Mouse (Mus musculus) CH12.LX (cell line): Measurements from ENCODE around the gene Foxa1. TPM values are rescaled to one million over a fixed set of nuclear protein-coding genes. Genes with fewer than 3 reads are reported as not detected.

Experiments used
- DNase-seq: peaks from one replicate; pipeline ENCODE4 v3.0.0-alpha.2; 2013; ENCODE audit errors: extremely low read depth
- H3K27ac ChIP-seq: 2 replicates; pipeline ENCODE4 v1.5.1; 2012; ENCODE audit warnings: low read depth, mild to moderate bottlenecking, control low read depth, moderate library complexity; ENCODE audit not compliant: insufficient read depth
- H3K27me3 ChIP-seq: replicated peaks from 2 replicates; pipeline ENCODE3; 2012; ENCODE audit warnings: inconsistent platforms
- H3K36me3 ChIP-seq, 2 experiments: replicated peaks in 1 of 2; 2 replicates each; pipeline versions ENCODE3 to v1.6.1; 2012; ENCODE audit warnings: inconsistent platforms in 1 of 2, low read length in 1 of 2, mild to moderate bottlenecking in 1 of 2, mixed read lengths in 1 of 2, moderate library complexity in 1 of 2; ENCODE audit not compliant: control insufficient read depth in 1 of 2, insufficient read depth in 1 of 2
- H3K4me1 ChIP-seq, 2 experiments: 2 replicates each; pipeline ENCODE4 v1.6.1; 2012; ENCODE audit warnings: inconsistent platforms in 1 of 2, moderate library complexity in 1 of 2; ENCODE audit not compliant: insufficient read depth in 2 of 2, control insufficient read depth in 1 of 2
- H3K4me2 ChIP-seq: 2 replicates; pipeline ENCODE4 v1.6.1; 2012; ENCODE audit warnings: low read depth, mild to moderate bottlenecking, control low read depth; ENCODE audit not compliant: poor library complexity, insufficient read depth, severe bottlenecking
- H3K4me3 ChIP-seq, 3 experiments: fragments of 150-350 bp in 1 of 3; sonication (generic) in 1 of 3; replicated peaks in 1 of 3; 2 replicates each; pipeline versions ENCODE3 to v1.5.1; 2011 to 2012; ENCODE audit warnings: low read depth in 2 of 3, low read length in 2 of 3, mild to moderate bottlenecking in 2 of 3, moderate library complexity in 2 of 3, control low read depth in 1 of 3, improper control_type of control experiment in 1 of 3, inconsistent platforms in 1 of 3, mixed read lengths in 1 of 3; ENCODE audit not compliant: poor library complexity in 1 of 3
- H3K79me2 ChIP-seq: replicated peaks from 2 replicates; pipeline ENCODE4 v1.6.1; 2012; ENCODE audit warnings: mild to moderate bottlenecking, moderate library complexity; ENCODE audit not compliant: control insufficient read depth, poor library complexity, insufficient read depth, severe bottlenecking; ENCODE audit errors: extremely low read depth
- H3K9ac ChIP-seq: 2 replicates; pipeline ENCODE4 v1.6.1; 2012; ENCODE audit warnings: low read depth, mild to moderate bottlenecking, control low read depth, moderate library complexity; ENCODE audit not compliant: insufficient read depth
- H3K9me3 ChIP-seq: replicated peaks from 2 replicates; pipeline ENCODE3; 2012; ENCODE audit warnings: low read length, inconsistent platforms, mixed read lengths
- CHD1 ChIP-seq: IDR thresholded peaks from 2 replicates; pipeline ENCODE4 v1.6.1; 2012; ENCODE audit warnings: low read depth, low read length, improper control_type of control experiment, inconsistent platforms
- CHD2 ChIP-seq: IDR thresholded peaks from 2 replicates; pipeline ENCODE4 v1.6.1; 2011; ENCODE audit warnings: low read length, improper control_type of control experiment
- ELF1 ChIP-seq: IDR thresholded peaks from 2 replicates; pipeline ENCODE4 v1.6.1; 2014; ENCODE audit warnings: low read depth, mild to moderate bottlenecking, inconsistent platforms, low read length, improper control_type of control experiment
- HCFC1 ChIP-seq: IDR thresholded peaks from 2 replicates; pipeline ENCODE4 v1.6.1; 2012; ENCODE audit warnings: low read depth, mild to moderate bottlenecking, inconsistent platforms, low read length, improper control_type of control experiment
- JUN ChIP-seq: IDR thresholded peaks from 2 replicates; pipeline ENCODE4 v1.6.1; 2011; ENCODE audit warnings: low read depth, mild to moderate bottlenecking, low read length, improper control_type of control experiment, moderate library complexity; ENCODE audit not compliant: insufficient read depth
- KAT2A ChIP-seq: IDR thresholded peaks from 2 replicates; pipeline ENCODE4 v1.6.1; 2012; ENCODE audit warnings: low read length, improper control_type of control experiment, inconsistent platforms; ENCODE audit not compliant: insufficient replicate concordance
- MAFK ChIP-seq: IDR thresholded peaks from 2 replicates; pipeline ENCODE4 v1.6.1; 2011; ENCODE audit warnings: low read length, improper control_type of control experiment; ENCODE audit not compliant: insufficient replicate concordance
- MAZ ChIP-seq: IDR thresholded peaks from 2 replicates; pipeline ENCODE4 v1.6.1; 2012; ENCODE audit warnings: low read depth, mild to moderate bottlenecking, inconsistent platforms, low read length, improper control_type of control experiment, moderate library complexity
- MXI1 ChIP-seq: IDR thresholded peaks from 2 replicates; pipeline ENCODE4 v1.6.1; 2011; ENCODE audit warnings: mild to moderate bottlenecking, low read depth, low read length, improper control_type of control experiment
- MYC ChIP-seq: IDR thresholded peaks from 2 replicates; pipeline ENCODE4 v1.6.1; 2011; ENCODE audit warnings: low read depth, mild to moderate bottlenecking, improper control_type of control experiment, low read length
- NELFE ChIP-seq: IDR thresholded peaks from 2 replicates; pipeline ENCODE4 v1.6.1; 2011; ENCODE audit warnings: low read depth, low read length, improper control_type of control experiment
- NRF1 ChIP-seq: IDR thresholded peaks from 2 replicates; pipeline ENCODE4 v1.6.1; 2014; ENCODE audit warnings: low read depth, mild to moderate bottlenecking, inconsistent platforms, low read length, improper control_type of control experiment, moderate library complexity
- POLR2A ChIP-seq: IDR thresholded peaks from 2 replicates; pipeline ENCODE4 v1.6.1; 2011; ENCODE audit warnings: low read depth, mild to moderate bottlenecking, improper control_type of control experiment, low read length
- POLR2AphosphoS2 ChIP-seq: IDR thresholded peaks from 2 replicates; pipeline ENCODE4 v1.6.1; 2011; ENCODE audit warnings: low read depth, low read length, improper control_type of control experiment
- TBP ChIP-seq: conservative IDR thresholded peaks from 2 replicates; pipeline ENCODE4 v1.6.1; 2011; ENCODE audit warnings: low read depth, low read length, improper control_type of control experiment
- TCF12 ChIP-seq: IDR thresholded peaks from 2 replicates; pipeline ENCODE4 v1.6.1; 2014; ENCODE audit warnings: low read depth, mild to moderate bottlenecking, inconsistent platforms, low read length, improper control_type of control experiment
- USF2 ChIP-seq: conservative IDR thresholded peaks from 2 replicates; pipeline ENCODE4 v1.6.1; 2011; ENCODE audit warnings: low read depth, low read length, improper control_type of control experiment
- ZC3H11A ChIP-seq: IDR thresholded peaks from 2 replicates; pipeline ENCODE4 v1.6.1; 2012; ENCODE audit warnings: low read depth, mild to moderate bottlenecking, inconsistent platforms, low read length, improper control_type of control experiment
- ZNF384 ChIP-seq: IDR thresholded peaks from 2 replicates; pipeline ENCODE4 v1.6.1; 2012; ENCODE audit warnings: low read depth, low read length, improper control_type of control experiment, inconsistent platforms
- dilution Hi-C: fragments of 300-500 bp; cut with MboI; formaldehyde crosslinking; loops from 2 replicates; pipeline ENCODE4 v1.14.3; 2020; ENCODE audit warnings: low sequenced_read_pairs; ENCODE audit not compliant: extremely low pct_unique_long_range_greater_than_20kb, extremely low pct_ligation_motif_present
- in situ Hi-C: fragments of 300-500 bp; cut with MboI; formaldehyde crosslinking; loops from 3 replicates; pipeline ENCODE4 v1.14.3; 2019; ENCODE audit warnings: low sequenced_read_pairs, low pct_ligation_motif_present, low pct_unique_long_range_greater_than_20kb, mixed read lengths
- polyA plus RNA-seq: library from polyadenylated mRNA; unstranded; fragments of >175 nt; gene quantifications from 2 replicates; pipeline ENCODE4 v1.2.1, GENCODE M21; 2012; ENCODE audit warnings: low read depth; ENCODE audit not compliant: insufficient read length
- total RNA-seq, 2 experiments: library from RNA; depleted of rRNA; stranded (reverse); fragments of 300-350 nt in 1 of 2; fragments of >200 nt in 1 of 2; gene quantifications; 2 replicates each; pipeline ENCODE4 v1.2.3; 2012 to 2014

The Foxa1 gene
- total and polyA plus RNA-seq, 3 experiments = not detected

- Histone ChIP-seq H3K27ac (no peak overlapping the region), H3K4me3 (no peak overlapping the region), H3K4me1 (peaks cover 0 to 8% of the 10 kb centered on the region in 2 experiments; a peak in 1 of 4 replicates), H3K9ac (no peak overlapping the region), H3K9me3 (peaks cover 4% of the 10 kb centered on the region), H3K79me2 (no peaks in the 10 kb centered on the region), H3K36me3 (no peaks in the 10 kb centered on the region), H3K27me3 (no peaks in the 10 kb centered on the region), H3K4me2 (no peak overlapping the region)
- TF ChIP-seq MXI1 (no peak), CHD1 (no peak), NELFE (no peak), TCF12 (no peak), POLR2A (no peak), POLR2AphosphoS2 (no peak), HCFC1 (no peak), ZNF384 (no peak), ZC3H11A (no peak), TBP (no peak), MAFK (no peak), USF2 (no peak), KAT2A (no peak), NRF1 (no peak), CHD2 (no peak), JUN (no peak), MAZ (no peak), ELF1 (no peak)
- dilution Hi-C loops = no loop called here
- DNase-seq = no peak
- in situ Hi-C loops = no loop called here
These were observed 9.6 kb downstream of the Foxa1 start for GRCm38 (mm10) chr12:57536909-57537670.

DNA sequence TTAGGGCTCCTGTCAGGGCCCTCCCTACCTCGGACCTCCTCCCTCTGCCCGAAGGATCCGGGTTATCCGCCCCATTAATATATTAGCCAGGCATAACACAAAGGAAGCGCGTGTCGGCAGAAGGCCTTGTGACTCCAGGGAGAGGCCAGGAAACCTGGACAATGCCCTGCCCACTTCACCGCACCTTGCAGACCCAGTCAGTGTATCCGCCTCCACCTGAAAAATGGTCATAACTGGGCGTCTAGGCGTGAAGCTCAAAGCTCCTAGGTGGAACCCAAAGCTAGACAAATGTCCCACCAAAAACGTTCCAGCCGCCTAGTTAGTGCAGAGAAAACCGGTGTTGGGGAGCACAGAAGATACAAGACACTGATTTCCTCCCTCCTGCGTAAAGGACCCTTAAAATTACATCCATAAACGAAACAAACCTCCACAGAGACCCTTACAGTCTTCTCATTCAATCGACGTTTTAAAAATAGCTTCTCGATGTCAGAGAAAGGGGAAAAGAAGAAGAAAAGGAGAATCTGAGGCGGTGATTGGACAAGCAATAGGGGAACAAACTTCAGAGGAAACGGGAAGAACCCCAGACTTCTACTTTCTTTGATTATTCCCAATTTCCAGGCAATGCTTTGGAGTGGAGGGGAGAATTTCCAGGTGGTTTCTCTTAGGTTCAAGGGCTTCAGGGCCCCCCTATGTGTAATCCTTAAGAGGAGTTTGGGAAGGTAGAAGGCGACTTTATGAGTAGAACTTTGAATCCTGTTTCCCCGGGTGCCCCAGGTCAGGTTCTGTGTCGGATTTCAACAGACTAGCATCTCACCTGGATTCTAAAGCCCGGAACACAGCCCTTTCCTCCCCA lies 10.4 kb downstream of the Foxa1 start:
- Histone ChIP-seq H3K27me3 (no peaks in the 10 kb centered on the region), H3K36me3 (no peaks in the 10 kb centered on the region), H3K79me2 (no peaks in the 10 kb centered on the region), H3K27ac (no peak overlapping the region), H3K4me2 (no peak overlapping the region), H3K4me1 (peaks cover 0 to 10% of the 10 kb centered on the region in 2 experiments; a peak in 1 of 4 replicates), H3K9ac (no peak overlapping the region), H3K4me3 (no peak overlapping the region), H3K9me3 (peaks cover 2% of the 10 kb centered on the region)
- no peak for DNase-seq
- TF ChIP-seq MYC = no peak
- TF ChIP-seq POLR2A = no peak
- in situ Hi-C loops (no loop called here), dilution Hi-C loops (no loop called here)
